Comparison of ENCODE assay signal across 8 mouse cellular contexts in genomic region chr16:25374121-25374520, GRCm38 (mm10).
"Had no signal": no experiment of that assay in that cellular context is flagged by ENCODE, and none has a peak within 500 bp of the region (broad histone marks: within the 10 kb centered on the region; RNA-seq: fewer than 3 reads in every experiment).

No protein-coding gene starts in this region.

- H3K27ac ChIP-seq: layer of hippocampus, adult 2 months; limb, embryonic 13.5 days; liver, embryonic 14.5 days; lung, embryonic 15.5 days; midbrain, embryonic 13.5 days; stomach, embryonic 15.5 days had no signal

- H3K4me3 ChIP-seq: layer of hippocampus, adult 2 months; limb, embryonic 13.5 days; lung, embryonic 15.5 days; midbrain, embryonic 13.5 days; stomach, embryonic 15.5 days had no signal

- H3K9ac ChIP-seq: limb, embryonic 13.5 days; liver, embryonic 14.5 days; lung, embryonic 15.5 days; midbrain, embryonic 13.5 days; stomach, embryonic 15.5 days had no signal

- H3K36me3 ChIP-seq: limb, embryonic 13.5 days; lung, embryonic 15.5 days; midbrain, embryonic 13.5 days; stomach, embryonic 15.5 days had no signal

- H3K27me3 ChIP-seq: limb, embryonic 13.5 days; lung, embryonic 15.5 days; midbrain, embryonic 13.5 days; stomach, embryonic 15.5 days had no signal

- H3K9me3 ChIP-seq: limb, embryonic 13.5 days; lung, embryonic 15.5 days; midbrain, embryonic 13.5 days; stomach, embryonic 15.5 days had no signal

- H3K4me1 ChIP-seq: midbrain, embryonic 13.5 days; stomach, embryonic 15.5 days had no signal

- DNase-seq: right cerebral cortex, postnatal 14 days; thymus, postnatal 25 days had no signal

- H3K4me2 ChIP-seq: limb, embryonic 13.5 days; lung, embryonic 15.5 days; midbrain, embryonic 13.5 days; stomach, embryonic 15.5 days had no signal
